Mouse (Mus musculus): ENCODE results near the gene Taar7a. TPM values are rescaled to one million over a fixed set of nuclear protein-coding genes. Genes with fewer than 3 reads are reported as not detected.

The Taar7a gene
- polyA plus RNA-seq, 1 experiment: not detected

- H3K4me3 ChIP-seq (ENCODE audit: control insufficient read depth, low read depth, low read length): no peak overlapping the region
- H3K27me3 ChIP-seq (ENCODE audit: control insufficient read depth, insufficient read depth, low read length): no peaks in the 10 kb centered on the region
- no peak overlapping the region for H3K27ac ChIP-seq (ENCODE audit: control insufficient read depth, insufficient read depth, low read depth, low read length)
- H3K36me3 ChIP-seq (ENCODE audit: control insufficient read depth, insufficient read depth, low read length): no peaks in the 10 kb centered on the region
- H3K4me1 ChIP-seq (ENCODE audit: control insufficient read depth, insufficient read depth, low read length): no peaks in the 10 kb centered on the region
- no peak for TF ChIP-seq CTCF (IDR thresholded peaks at IDR 0.05; ENCODE audit: control insufficient read depth, insufficient read depth, insufficient replicate concordance, low read depth, low read length)
- no peak for TF ChIP-seq POLR2A (IDR thresholded peaks at IDR 0.05; ENCODE audit: control insufficient read depth, low read depth, low read length)
These were observed 45.3 kb downstream of the Taar7a start for GRCm38 (mm10) chr10:23948026-23948425.

- peaks cover 3% of the 10 kb centered on the region; the same call in 1 of the 2 replicates for H3K4me1 ChIP-seq (ENCODE audit: control insufficient read depth, insufficient read depth, low read length)
- no peaks in the 10 kb centered on the region for H3K36me3 ChIP-seq (ENCODE audit: control insufficient read depth, insufficient read depth, low read length)
- H3K27me3 ChIP-seq (ENCODE audit: control insufficient read depth, insufficient read depth, low read length): no peaks in the 10 kb centered on the region
- H3K4me3 ChIP-seq (ENCODE audit: control insufficient read depth, low read depth, low read length): no peak overlapping the region
- H3K27ac ChIP-seq (ENCODE audit: control insufficient read depth, insufficient read depth, low read depth, low read length): no peak overlapping the region
- TF ChIP-seq POLR2A (IDR thresholded peaks at IDR 0.05; ENCODE audit: control insufficient read depth, low read depth, low read length) (no peak), CTCF (IDR thresholded peaks at IDR 0.05; ENCODE audit: control insufficient read depth, insufficient read depth, insufficient replicate concordance, low read depth, low read length) (peak; percentile 68; the same call in 1 of the 2 replicates)
These were observed 50.8 kb downstream of the Taar7a start for GRCm38 (mm10) chr10:23942465-23942864.

Other genes with a start within 250 kb of the Taar7a start
- 737 and 854 TPM in 2 replicates for gene Rps12, start 206.2 kb downstream of the Taar7a start, polyA plus RNA-seq (2012; rRNA removed)
- gene Slc18b1, start 196.5 kb downstream of the Taar7a start, polyA plus RNA-seq (2012; rRNA removed): 1.6 and 1.9 TPM in 2 replicates
- gene Vnn3, start 142.0 kb downstream of the Taar7a start, polyA plus RNA-seq (2012; rRNA removed): 0.30 and 0.38 TPM in 2 replicates
- gene Vnn1, start 98.8 kb downstream of the Taar7a start, polyA plus RNA-seq (2012; rRNA removed): 0.22 and 1.1 TPM in 2 replicates
- gene Taar1, start 73.1 kb downstream of the Taar7a start, polyA plus RNA-seq (2012; rRNA removed): not detected in 2 replicates
- gene Taar2, start 54.9 kb downstream of the Taar7a start, polyA plus RNA-seq (2012; rRNA removed): not detected in 2 replicates
- gene Taar3, start 43.9 kb downstream of the Taar7a start, polyA plus RNA-seq (2012; rRNA removed): not detected in 2 replicates
- not detected in 2 replicates for gene Taar4, start 33.0 kb downstream of the Taar7a start, polyA plus RNA-seq (2012; rRNA removed)
- gene Taar5, start 22.8 kb downstream of the Taar7a start, polyA plus RNA-seq (2012; rRNA removed): not detected in 2 replicates
- not detected in 2 replicates for gene Taar6, start 7.8 kb downstream of the Taar7a start, polyA plus RNA-seq (2012; rRNA removed)
- not detected in 2 replicates for gene Taar7b, start 6.5 kb upstream of the Taar7a start, polyA plus RNA-seq (2012; rRNA removed)
- gene Taar7d, start 33.7 kb upstream of the Taar7a start, polyA plus RNA-seq (2012; rRNA removed): not detected in 2 replicates
- not detected in 2 replicates for gene Taar7e, start 44.1 kb upstream of the Taar7a start, polyA plus RNA-seq (2012; rRNA removed)
- gene Taar7f, start 56.0 kb upstream of the Taar7a start, polyA plus RNA-seq (2012; rRNA removed): not detected in 2 replicates
- not detected in 2 replicates for gene Taar8a, start 83.0 kb upstream of the Taar7a start, polyA plus RNA-seq (2012; rRNA removed)
- gene Taar8b, start 98.8 kb upstream of the Taar7a start, polyA plus RNA-seq (2012; rRNA removed): not detected in 2 replicates
- not detected in 2 replicates for gene Taar8c, start 108.4 kb upstream of the Taar7a start, polyA plus RNA-seq (2012; rRNA removed)
- not detected in 2 replicates for gene Taar9, start 116.1 kb upstream of the Taar7a start, polyA plus RNA-seq (2012; rRNA removed)
- 9.8 and 14.9 TPM in 2 replicates for gene Stx7, start 155.8 kb upstream of the Taar7a start, polyA plus RNA-seq (2012; rRNA removed)
- 0.61 and 0.71 TPM in 2 replicates for gene Moxd1, start 230.0 kb upstream of the Taar7a start, polyA plus RNA-seq (2012; rRNA removed)